Mouse (Mus musculus) common myeloid progenitor, adult 5-6 weeks (primary cell): ENCODE data around the gene Nap1l1. TPM values are rescaled to one million over a fixed set of nuclear protein-coding genes. Genes with fewer than 3 reads are reported as not detected.
A peak's percentile ranks its signal among the peaks of the same experiment; 100 is the strongest.

Source experiments
- ATAC-seq: replicated peaks from 2 replicates; pipeline ENCODE4 v1.8.0; 2016; ENCODE audit warnings: low read depth, mild to moderate bottlenecking, moderate TSS enrichment, inconsistent platforms; ENCODE audit not compliant: poor library complexity, severe bottlenecking
- total RNA-seq: library from RNA; stranded (forward); fragments of 200-1000, 187-1606 nt; gene quantifications from 2 replicates; pipeline ENCODE4 v1.2.3, GENCODE M21; 2017

The Nap1l1 gene
- total RNA-seq, 1 experiment from 2014 or later = 1,033 TPM

DNA sequence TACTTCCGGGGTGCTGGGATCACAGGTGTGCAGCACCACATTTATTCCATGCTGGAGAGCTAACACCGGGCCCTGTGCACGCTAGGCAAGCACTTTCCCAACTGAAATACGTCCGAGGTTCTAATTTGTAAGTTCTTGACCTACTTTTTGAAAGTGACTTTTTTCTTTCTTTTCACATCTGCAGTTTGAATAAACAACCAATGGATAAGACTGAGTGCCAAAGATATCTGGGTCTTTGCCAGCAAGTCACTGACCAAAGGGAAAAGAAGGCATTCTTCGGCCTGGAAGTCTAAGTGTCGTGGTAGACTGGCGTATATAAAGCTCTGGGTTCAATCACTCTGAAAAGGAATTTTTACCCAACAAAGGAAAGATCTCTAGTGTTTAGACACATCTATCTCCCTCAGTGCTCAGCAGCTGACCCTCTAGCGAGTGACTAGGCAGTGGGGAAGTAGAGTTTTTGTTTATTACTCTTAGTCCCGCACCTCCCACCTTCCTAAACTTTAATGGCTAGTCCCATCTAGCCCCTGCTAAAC lies 39.1 kb downstream of the Nap1l1 start:
- no peak for ATAC-seq

DNA sequence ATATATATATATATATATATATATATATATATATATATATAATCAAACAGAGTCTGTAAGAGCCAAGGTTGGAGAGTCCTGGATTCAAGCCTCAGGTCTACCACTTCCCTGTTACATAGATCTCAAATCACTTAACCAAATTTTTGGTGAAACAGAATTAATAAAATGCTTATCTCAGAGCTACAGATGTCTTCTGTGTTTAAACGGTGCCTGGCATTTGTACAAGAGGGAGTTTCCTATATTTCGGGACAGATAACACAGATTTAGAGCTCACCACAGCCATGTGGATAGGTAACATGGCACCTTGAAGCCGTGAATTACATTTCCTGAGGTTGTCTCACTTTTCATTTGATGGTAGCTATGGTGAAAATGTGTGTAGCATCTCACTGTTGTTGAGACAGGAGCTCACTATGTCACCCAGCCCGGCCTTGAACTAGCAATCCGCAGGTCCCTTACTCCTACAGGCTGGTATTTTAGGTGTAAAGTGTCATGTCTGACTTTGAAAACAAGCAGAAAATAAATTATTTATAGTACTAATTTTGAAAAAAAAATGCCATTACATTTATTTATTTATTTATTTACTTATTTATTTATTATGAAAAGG lies 41.4 kb downstream of the Nap1l1 start:
- 0 out of 2 replicates have a peak, but pooled peaks have one; percentile 22 for ATAC-seq

DNA sequence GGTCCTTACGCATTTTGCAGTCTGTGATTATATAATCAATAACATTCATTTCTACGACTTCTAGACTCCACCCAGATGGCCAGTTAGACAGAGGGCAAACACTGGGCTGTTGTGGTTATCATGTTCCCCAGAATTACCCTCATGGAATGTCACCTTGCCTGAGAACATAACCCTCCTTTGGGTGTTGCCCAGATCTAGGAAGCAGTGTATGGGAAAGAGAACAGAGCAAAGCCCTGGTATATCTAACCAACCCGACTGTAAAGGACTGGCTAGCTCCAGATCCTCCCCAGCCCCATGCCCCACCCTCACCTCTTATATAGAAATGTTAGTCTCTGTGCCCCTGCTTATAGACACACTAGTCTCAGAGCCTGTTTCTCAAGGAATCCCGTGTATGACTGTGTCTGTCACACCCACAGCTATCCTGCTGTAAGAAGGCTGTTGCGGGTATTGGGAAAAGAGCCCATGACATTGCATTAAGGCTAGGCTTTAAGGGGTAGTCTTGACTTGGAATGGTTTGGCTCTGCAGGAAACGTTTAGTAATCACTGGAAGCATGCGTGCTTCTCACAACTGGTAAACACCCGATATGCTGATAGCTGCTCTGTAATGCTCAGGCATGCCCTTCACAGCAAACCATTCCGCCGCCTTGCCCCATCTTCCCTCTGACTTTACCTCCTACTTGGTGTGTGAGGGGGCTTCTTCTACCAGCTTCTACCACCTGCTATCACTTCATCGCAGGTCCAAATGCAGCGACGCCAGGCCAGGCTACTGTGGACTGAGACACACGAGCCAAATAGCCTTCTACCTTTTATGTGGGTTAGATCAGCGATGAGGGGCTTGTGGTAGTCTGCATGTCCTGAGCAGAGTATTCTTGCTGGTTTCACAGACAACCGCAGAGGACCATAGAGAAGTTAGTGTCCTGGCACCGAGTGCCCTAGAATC lies 42.3 kb downstream of the Nap1l1 start:
- ATAC-seq = no peak

DNA sequence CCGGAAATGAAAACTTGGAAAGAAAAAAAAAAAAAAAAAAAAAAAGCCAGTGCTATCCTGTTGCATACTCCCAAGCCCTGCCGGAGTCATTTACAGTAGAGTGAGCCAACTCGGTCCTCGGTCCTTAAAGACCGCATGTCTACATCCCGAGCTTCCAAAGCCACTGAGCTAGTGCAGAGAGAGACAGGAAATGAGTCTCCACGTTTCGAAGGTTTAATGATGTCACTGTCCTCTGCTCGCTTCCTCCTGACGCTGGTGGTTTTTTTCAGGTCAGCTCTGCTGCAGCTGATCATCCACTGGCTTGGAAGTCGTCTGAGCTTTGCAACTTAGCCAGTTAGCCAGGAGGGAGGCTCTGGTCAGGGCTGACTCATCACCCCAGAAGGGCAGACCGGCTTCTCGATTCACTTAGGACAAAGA lies 43.2 kb downstream of the Nap1l1 start:
- ATAC-seq = peak; percentile 89

DNA sequence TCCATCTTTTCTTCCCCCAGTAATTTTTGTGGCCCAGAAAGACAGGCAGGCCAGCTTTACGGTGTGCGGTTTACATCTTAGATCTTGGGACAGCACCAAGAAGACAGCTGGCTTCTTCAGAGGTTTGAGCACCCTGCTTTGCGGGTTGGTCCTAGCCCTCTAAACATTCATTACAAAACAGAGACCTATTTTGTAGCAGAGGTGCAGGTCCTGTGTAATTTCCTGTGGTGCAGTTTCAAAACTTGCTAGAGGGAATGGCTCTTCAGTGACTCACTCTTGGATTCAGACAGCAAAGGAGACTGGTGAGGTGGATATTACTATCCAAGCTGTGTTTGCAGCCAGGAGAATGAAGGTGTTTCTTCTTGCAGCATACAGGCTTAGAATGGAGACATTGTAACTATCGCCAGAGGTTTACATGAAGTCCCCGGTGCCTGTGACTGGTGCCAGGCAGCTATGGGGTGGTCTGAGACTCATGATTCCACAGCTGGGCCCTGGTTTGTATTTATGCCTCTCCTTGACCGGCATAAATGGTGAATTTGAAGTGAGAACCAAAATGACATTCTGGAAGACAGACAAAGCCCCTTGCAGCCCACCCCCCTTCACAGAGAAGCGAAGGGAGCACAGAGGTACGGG lies 43.9 kb downstream of the Nap1l1 start:
- peak; percentile 23 for ATAC-seq

DNA sequence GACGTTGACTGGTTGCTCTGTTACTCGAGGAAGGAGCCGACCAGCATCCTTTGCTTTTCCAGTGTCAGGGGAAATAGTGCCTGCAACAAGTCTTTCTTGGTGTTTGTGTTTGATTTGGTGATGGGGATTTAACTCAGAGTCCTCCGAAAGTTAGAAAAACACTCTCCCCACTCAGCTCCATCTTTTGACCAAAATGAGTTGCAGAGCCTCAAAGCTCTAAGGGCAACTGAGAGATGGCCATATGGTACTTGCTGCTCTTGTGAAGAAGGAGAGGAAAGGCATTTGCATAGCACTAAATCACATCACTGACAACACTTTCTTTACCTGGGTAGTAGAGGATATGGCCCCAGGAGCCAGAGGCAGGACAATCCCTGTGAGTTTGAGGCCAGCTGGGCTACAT lies 45.3 kb downstream of the Nap1l1 start:
- ATAC-seq = no peak

DNA sequence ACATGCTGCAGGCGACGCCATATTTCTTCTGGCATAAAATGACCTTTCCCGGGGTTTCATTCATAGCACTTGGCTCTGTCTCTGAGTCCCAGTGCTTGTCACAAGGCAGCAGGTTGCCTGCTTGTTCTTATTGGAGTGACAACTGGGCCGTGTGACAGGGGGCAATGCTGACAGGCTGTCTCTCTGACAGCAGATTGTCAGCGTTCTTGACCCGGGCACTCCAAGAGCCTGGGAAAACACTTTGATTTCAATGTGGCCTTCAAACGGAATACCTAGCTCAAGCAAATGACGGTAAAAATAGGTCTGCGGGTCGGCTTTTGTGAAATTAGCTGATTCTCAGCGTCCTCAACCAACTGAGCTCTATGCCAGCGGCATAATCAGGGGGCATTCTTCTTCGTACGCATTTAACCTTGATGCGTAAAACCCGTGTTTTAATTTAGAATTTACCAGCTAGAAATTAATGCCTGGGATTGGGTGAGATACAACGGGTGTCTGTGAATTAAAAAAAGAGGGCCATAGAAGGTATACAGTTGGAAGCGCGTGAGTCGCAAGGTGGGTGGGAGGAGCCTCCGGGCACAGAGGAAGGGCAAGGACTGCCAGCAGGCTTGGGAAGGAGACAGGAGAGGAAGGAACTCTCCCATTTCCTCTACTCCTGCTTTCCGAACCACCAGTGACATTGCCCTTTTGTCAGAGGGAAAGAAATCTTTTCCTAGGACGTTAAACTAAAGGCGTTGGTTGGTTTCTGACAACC lies 46.8 kb downstream of the Nap1l1 start:
- no peak for ATAC-seq

DNA sequence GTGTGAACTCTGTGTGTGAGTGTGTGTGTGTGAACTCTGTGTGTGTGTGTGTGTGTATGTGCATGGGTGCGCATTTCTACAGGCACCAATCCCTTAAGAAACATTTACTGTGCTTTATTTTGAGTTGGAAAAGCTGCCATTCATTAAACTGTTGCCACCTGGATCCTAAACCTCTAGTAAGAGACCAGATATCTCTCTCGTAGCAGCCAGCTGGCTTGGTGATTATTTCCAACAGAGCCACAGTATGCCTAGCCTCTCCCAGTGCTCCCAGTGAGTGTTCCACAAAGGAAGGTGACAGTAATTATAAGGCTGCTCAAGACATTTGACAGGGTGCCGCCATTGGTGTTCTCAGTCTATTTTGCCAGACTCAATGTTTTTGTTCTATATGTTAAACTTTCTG lies 47.6 kb downstream of the Nap1l1 start:
- ATAC-seq = no peak

DNA sequence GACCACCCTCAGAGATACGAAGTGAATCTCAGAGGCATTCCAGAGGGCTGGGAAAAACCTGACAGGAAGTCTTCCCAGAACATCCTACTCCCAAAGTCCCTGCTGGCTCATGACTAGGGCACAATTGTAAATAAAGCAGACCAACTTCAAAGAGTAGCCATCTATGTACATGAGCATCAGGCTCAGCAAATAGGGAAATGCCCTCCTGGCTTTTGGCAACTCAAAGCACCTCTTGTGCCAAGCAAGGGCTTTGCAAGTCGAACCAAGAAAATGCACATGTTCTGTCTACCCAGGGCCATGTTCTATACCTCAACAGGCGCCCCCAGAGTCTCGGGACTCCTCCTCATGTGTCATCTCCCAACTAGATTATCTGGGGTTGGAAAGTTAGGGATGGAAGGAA lies 48.6 kb downstream of the Nap1l1 start:
- no peak for ATAC-seq

DNA sequence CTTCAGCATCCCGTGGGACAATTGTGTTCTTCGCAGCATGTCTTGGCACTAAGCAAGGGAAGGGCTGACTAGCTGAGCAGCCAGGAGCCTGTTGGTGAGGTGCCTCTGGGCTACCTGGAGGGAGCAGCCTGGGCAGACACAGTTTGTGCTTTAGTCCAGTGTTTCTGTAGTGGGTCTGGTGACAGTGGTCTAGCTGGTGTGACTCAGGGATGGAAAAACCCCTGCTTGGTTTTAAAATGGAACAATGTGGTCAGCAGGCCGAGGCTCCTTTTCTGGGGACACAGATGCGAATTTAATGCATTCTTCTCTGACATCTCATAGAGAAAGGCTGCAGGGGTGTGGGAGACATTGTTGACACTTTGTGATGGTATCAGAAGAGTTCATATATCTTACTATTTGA lies 49.2 kb downstream of the Nap1l1 start:
- ATAC-seq = no peak

DNA sequence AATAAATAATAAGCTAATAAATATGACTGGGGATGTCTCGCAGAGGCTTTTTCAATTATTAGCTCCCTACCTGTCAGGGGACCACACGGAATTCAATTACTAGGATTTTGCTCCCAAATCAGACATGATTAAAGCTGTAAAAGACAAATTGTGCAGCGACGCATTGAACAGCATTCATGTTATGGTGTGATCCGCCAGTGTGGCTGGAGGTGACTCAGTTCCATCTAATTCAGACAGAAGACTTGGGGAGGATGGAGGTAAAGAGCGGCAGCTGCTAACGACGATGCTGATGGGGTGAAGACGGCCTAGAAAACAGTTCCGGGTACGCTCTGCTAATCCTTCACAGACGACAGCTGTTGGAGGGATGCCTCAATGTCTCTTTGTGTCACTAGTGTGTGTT lies 50.9 kb downstream of the Nap1l1 start:
- ATAC-seq = no peak

DNA sequence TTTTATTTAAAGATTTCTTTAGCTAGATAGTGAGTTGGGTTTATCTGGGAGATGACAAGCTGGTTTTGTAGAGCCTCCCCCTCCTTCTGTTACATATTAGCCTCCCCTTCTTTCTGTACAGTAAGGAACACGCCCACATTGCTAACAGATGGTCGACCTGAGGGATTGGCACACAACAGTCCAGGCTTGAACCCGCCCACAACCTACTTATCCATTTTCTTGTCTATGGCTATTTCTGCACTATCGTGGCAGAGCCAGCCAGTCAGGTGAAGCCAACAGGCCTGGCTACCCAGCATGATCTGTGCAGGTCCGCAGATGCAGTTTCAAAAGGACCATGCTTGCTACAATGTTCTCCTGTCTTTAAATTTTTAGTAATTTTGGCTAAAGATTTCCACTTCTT lies 54.0 kb downstream of the Nap1l1 start:
- ATAC-seq = no peak

DNA sequence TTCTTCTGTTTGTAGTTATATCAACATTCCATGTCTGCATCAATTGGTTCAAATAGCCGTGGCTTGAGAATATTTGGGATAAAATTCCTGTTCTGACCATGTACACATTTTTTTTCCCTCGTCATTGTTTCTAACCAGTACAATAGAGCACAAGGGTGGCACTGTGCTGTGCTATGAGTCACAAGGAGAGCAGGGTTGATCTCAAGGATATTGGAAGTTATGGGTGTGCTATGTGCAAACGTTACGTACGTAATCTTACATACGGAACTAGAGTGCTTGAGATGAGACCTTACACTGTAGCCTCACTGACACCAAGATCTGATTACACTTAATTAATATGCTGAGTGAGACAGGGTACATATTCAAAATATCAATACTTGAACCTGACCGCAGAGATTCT lies 54.6 kb downstream of the Nap1l1 start:
- ATAC-seq = no peak

DNA sequence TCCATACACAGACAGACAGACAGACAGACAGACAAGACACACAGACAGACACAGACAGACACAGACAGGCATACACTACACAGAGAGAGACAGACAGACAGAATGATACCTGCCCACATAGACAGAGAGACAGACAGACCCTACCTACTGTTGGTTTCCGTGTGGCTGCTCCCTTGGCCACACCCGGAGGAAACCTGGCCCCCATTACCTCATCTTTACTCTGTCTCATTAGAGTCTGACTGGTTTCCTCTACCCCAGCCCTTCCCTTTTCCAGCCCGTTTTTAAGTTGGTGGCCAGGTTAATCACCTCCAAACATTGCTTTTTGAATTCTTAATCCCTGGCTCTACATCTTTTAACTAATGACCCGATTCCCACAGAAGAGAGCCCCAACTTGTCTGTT lies 55.3 kb downstream of the Nap1l1 start:
- no peak for ATAC-seq

DNA sequence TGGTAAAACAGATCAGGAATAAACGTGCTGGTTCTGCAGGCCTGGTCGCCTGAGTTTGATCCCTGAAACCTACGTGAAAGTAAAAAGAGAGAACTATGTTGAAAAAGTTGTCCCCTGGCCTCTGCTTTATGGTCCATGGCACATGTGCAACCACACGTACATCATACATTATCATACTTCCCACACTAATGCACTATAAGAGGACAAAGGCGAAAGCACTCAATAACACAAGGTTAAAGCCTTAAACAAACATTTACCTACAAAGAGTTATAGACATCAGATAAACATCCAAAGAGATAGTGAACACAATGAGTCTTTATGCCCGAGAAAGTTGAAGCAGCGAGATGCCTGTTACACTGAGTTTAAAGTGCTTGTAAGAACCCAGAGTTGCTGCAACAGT lies 57.4 kb downstream of the Nap1l1 start:
- no peak for ATAC-seq

DNA sequence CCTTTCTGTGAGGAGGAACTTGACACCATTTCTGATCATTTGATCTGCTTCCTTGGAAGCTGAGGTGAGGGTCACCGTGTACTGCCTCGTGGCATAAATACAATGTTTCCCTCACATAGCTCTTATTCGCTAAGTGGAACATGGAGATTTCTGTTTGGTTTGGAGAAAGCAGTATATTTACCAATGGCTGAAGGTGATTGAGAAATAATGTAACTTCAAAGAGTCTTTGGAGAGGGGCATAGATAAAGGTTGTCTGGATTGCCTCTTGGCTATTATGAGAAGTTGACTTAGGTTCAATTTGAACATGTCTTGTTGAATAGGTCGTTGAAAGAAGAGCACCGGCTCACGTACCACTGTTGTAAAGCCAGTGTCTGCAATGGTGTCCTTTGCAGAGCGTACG lies 61.7 kb downstream of the Nap1l1 start:
- ATAC-seq = no peak

DNA sequence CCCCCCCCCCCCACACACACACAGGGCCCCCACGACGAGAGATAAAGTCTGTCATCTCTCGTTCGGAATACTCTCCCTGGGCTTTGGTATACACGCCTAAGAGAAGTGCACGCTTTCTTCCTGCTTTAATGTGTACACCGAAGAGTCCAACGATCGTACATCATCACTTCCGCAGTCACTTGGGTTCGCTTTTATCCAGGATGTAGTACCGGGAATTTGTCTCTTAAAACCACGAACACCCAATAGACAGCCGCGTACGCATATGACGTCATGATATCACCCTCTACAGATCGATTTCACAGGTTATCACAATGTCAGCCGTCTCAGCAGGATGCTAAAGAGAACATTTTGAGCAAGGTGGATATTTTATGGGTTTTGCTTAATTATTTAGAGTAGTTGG lies 64.4 kb downstream of the Nap1l1 start:
- ATAC-seq = no peak

DNA sequence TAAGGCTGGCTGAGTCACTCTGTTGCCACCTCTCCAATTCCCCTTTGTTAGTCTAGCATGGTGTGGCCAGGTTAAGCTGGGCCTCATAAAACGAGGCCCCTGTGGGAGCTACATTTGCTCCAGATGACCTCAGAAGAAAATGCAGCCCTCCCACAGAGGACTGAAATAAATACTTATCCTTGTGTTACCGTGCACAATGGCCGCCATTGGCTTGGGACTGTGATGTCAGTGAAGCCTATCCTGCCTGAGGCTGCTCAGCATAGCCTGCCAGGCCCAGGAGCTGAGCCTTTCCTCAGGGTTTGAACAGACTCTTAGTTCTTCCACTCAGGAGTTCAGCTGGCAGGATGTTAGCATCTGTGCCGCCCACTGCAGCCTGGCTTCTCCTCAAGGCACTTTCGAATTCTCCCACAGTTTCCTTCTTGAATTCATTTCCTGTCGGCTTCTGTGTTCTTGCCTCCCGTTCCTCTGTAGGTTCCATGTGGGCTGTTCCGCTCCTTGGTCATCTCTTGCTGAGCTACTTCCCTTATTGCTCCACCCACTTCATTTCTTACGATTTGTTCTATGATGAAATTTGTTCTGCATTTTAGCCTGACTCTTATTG lies 66.8 kb downstream of the Nap1l1 start:
- ATAC-seq = peak; percentile 96

DNA sequence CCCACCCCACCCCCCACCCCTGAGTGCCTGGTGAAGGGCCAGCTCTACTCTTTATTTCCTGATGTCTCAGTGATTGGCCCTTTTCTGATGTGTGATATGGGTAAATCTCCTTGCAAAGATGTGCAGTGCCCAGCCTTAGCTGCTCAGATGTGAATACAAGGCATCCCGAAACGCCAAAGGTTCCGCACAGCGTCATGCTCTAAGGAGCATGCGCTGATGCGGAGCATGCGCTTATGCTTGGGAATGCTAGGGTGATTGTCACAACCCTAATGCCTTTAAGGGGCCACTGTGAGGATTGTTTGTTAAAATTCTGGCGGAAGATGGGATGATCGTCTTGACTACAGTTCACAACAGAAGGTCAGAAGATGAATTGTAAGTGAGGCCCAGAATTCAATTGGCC lies 67.7 kb downstream of the Nap1l1 start:
- no peak for ATAC-seq

DNA sequence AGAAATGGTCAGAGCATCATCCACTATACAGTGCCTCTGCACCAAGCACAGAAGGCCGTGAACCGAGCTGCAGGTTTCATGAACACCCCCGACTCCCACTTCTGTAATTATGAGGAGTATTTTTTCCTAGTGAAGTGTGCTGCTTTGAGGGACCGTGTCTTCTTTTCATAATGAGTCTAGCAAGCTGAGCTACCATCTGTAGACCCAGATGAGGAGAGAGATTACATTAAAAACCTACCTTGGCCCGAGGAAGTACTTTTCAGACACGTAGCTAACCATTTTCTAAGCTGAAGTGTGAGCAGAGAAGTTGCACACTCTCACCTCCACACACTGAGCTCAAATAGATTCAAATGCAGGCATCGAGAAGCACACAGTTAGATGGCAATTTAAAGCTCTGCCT lies 70.1 kb downstream of the Nap1l1 start:
- ATAC-seq = no peak
